Mouse (Mus musculus): ENCODE measurements around the gene Hist1h4d. TPM values are rescaled to one million over a fixed set of nuclear protein-coding genes. Genes with fewer than 3 reads are reported as not detected.
"Not testable (repeated sequence)": the region's sequence is repeated elsewhere in the genome, so short reads cannot be mapped to it uniquely, and the experiment has no call there.

Gene Hist1h4d
- polyA plus RNA-seq, 1 experiment: 2.7 TPM

DNA sequence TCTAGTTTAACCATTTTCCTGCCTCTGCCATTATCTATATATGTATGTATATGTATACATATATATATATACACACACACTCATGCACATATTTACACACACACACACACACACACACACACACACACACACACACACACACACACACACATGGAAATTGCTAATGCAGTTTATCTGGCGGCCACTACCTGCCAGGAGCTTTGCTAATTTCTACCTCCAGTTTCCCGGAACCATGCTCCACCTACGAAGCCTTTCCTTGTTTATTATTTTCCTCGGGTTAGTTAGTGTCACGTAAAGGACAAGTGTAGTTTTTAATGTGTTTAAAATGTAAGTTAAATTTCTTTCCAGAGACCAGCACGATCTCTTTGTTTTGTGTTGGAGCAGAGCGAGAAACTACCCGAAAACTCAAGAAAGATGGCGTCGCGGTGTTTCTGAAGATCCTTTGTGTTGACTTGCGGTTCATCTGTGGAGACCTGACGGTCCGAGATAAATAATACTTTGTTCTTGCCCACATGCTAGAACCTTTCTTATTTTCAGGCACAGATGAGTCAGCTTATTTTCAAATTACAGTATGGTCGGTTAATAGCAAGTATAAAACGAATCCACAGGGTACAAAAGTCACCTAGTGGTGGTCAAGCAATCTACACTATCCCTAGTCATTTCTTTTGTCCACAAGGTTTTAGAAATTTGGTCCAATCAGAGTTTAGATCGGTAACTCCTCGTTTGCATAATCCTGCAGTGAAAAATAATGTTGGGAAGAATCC lies 18.5 kb upstream of the Hist1h4d start:
- Histone ChIP-seq H3K27ac (ENCODE audit: control insufficient read depth, insufficient read depth, low read depth, low read length) (peak overlapping the region; percentile 75), H3K36me3 (ENCODE audit: control insufficient read depth, insufficient read depth, low read length) (no peaks in the 10 kb centered on the region), H3K27me3 (ENCODE audit: control insufficient read depth, insufficient read depth, low read length) (no peaks in the 10 kb centered on the region), H3K4me3 (ENCODE audit: control insufficient read depth, low read depth, low read length) (peak overlapping the region; percentile 34; the same call in 1 of the 2 replicates), H3K4me1 (ENCODE audit: control insufficient read depth, insufficient read depth, low read length) (peaks cover 4% of the 10 kb centered on the region)
- TF ChIP-seq CTCF (IDR thresholded peaks at IDR 0.05; ENCODE audit: control insufficient read depth, insufficient read depth, insufficient replicate concordance, low read depth, low read length): no peak
- no peak for TF ChIP-seq POLR2A (IDR thresholded peaks at IDR 0.05; ENCODE audit: control insufficient read depth, low read depth, low read length)

DNA sequence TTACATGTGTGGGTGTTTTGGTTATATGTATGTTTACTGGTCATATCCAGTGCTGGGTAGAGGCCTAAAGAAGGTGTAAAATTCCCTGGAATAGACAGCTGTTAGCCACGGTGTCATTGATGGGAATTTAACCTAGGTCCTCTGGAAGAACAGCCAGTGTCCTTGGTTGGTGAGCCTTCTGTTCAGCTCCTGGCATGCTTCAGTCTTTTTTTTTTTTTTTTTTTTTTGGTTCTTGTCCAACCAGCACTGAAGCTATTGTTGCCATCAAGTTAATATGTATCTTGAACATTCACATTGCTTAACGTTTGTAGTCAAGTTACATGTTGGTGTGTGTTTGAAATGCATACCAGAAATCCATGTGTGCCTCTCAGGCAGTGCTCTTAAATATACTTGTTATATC lies 16.9 kb upstream of the Hist1h4d start:
- Histone ChIP-seq H3K27ac (ENCODE audit: control insufficient read depth, insufficient read depth, low read depth, low read length) (no peak overlapping the region), H3K36me3 (ENCODE audit: control insufficient read depth, insufficient read depth, low read length) (no peaks in the 10 kb centered on the region), H3K27me3 (ENCODE audit: control insufficient read depth, insufficient read depth, low read length) (no peaks in the 10 kb centered on the region), H3K4me1 (ENCODE audit: control insufficient read depth, insufficient read depth, low read length) (peaks cover 4% of the 10 kb centered on the region), H3K4me3 (ENCODE audit: control insufficient read depth, low read depth, low read length) (no peak overlapping the region)
- no peak for TF ChIP-seq CTCF (IDR thresholded peaks at IDR 0.05; ENCODE audit: control insufficient read depth, insufficient read depth, insufficient replicate concordance, low read depth, low read length)
- TF ChIP-seq POLR2A (IDR thresholded peaks at IDR 0.05; ENCODE audit: control insufficient read depth, low read depth, low read length): no peak

DNA sequence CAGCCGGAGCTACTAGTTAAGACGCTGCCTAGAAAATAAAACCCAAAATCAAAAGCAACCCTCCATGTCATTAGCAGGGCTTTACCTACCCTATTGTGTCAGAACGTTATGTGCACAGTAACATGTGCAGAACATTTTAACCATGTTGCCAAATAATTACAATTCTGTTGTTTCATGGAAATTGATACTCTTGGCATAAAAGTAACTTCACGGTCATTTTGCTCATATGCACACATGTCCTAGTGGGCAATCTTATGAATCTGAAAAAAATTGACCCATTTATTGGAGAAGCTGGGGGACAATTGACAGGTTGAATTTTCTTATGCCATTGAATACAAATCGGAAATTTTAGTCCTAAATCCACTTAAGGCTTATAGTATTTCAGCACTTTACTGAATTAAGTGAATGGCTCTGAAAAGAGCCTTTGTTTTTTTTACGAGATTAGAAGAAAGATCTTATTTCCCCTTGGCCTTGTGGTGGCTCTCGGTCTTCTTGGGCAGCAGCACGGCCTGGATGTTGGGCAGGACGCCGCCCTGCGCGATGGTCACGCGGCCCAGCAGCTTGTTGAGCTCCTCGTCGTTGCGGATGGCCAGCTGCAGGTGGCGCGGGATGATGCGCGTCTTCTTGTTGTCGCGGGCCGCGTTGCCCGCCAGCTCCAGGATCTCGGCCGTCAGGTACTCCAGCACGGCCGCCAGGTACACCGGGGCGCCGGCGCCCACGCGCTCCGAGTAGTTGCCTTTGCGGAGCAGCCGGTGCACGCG lies 11.0 kb upstream of the Hist1h4d start:
- H3K4me1 ChIP-seq (ENCODE audit: control insufficient read depth, insufficient read depth, low read length); H3K36me3 ChIP-seq (ENCODE audit: control insufficient read depth, insufficient read depth, low read length); H3K27me3 ChIP-seq (ENCODE audit: control insufficient read depth, insufficient read depth, low read length): not testable (repeated sequence)
- peak overlapping the region; percentile 44 for H3K4me3 ChIP-seq (ENCODE audit: control insufficient read depth, low read depth, low read length)
- peak overlapping the region; percentile 62; the same call in 1 of the 2 replicates for H3K27ac ChIP-seq (ENCODE audit: control insufficient read depth, insufficient read depth, low read depth, low read length)

DNA sequence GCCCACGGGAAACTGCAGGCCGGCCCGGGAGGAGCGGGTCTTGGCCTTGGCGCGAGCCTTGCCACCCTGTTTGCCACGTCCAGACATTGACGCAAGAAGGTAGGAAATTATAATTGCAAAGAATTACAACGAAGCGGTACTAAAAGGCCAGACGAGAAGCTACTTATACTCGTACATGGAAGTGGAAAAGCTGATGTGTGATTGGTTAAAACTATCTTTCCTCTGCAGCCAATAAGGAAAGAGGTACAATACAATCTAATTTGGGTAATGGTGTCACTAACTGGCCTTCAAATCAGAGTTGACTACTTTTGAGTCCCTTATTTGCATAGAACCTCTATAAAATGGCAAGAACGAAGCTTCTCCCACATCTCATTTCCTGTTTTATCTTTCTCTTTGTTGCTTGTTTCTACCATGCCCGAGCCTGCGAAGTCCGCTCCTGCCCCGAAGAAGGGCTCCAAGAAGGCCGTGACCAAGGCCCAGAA lies 10.3 kb upstream of the Hist1h4d start, which contains the start of the genes Hist1h2ae and Hist1h2bg:
Hist1h2ae (minus strand) TSS at position 199 of the 482 bp plus-strand sequence.
Hist1h2bg (plus strand) TSS at position 375 of the 482 bp plus-strand sequence.
- Histone ChIP-seq H3K27ac (ENCODE audit: control insufficient read depth, insufficient read depth, low read depth, low read length) (peak within 1 kb of the TSS; percentile 62; the same call in 1 of the 2 replicates), H3K27me3 (ENCODE audit: control insufficient read depth, insufficient read depth, low read length) (no peaks in the 10 kb centered on the region), H3K36me3 (ENCODE audit: control insufficient read depth, insufficient read depth, low read length) (no peaks in the 10 kb centered on the region), H3K4me3 (ENCODE audit: control insufficient read depth, low read depth, low read length) (peak within 1 kb of the TSS; percentile 44), H3K4me1 (ENCODE audit: control insufficient read depth, insufficient read depth, low read length) (peaks cover 4% of the 10 kb centered on the region)
- TF ChIP-seq POLR2A (IDR thresholded peaks at IDR 0.05; ENCODE audit: control insufficient read depth, low read depth, low read length): no peak
- TF ChIP-seq CTCF (IDR thresholded peaks at IDR 0.05; ENCODE audit: control insufficient read depth, insufficient read depth, insufficient replicate concordance, low read depth, low read length): no peak

DNA sequence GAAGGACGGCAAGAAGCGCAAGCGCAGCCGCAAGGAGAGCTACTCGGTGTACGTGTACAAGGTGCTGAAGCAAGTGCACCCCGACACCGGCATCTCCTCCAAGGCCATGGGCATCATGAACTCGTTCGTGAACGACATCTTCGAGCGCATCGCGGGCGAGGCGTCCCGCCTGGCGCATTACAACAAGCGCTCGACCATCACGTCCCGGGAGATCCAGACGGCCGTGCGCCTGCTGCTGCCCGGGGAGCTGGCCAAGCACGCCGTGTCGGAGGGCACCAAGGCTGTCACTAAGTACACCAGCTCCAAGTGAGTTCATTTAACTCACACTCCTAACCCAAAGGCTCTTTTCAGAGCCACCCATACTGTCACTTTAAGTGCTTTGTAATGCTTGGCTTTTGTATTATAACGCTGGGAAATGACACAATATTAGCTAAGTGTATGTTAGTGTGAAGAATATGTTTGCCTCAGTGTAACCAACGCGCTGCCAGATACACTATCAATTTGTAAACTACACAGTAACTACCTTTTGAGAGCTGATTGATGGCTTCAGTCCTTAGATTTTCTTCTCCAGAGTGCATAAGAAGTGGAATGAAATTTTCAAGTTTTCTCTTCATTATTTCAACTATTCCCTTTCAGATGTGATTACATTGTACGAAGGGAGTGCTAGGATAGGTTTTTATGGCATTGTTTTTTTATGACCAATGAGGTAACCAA lies 9.7 kb upstream of the Hist1h4d start:
- not testable (repeated sequence) for H3K36me3 ChIP-seq (ENCODE audit: control insufficient read depth, insufficient read depth, low read length); H3K4me1 ChIP-seq (ENCODE audit: control insufficient read depth, insufficient read depth, low read length); H3K27ac ChIP-seq (ENCODE audit: control insufficient read depth, insufficient read depth, low read depth, low read length)

DNA sequence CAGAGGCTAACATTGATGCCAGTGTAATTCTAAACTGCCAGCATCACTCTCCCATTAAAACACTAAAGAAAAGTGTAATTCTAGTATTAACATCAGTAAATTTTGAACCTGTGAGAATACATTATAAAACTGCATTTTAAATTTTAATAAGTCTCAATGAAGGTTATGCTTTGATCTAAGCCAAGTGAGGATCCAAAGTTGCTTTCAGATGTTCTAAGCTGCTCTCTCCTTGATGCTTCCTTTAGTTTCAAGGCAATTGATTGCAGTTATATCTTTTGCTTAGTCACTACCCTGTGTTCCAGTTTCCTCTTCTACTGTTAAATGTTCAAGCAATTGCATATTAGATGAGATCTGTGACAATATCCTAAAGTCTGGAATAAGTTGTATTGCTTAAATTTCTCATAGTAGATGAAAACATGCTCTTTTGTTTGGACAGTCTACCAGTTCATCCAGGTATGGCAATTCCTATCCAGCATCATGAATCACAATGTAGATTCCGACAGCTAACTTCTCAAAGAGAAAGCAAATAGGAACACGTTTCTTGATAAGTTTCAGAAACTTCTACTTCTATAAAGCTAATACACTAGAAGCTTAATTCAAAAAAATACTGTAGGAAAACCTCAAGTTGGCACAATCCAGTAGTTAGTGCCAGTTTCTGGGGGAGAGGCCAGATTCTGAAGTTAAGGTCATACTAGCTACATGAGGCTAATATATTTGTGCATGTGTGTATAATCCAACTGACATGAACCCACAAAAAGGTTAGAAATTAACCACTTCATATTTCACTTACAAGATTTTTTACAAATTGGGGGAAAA lies 9.0 kb upstream of the Hist1h4d start:
- no peak overlapping the region for H3K27ac ChIP-seq (ENCODE audit: control insufficient read depth, insufficient read depth, low read depth, low read length)
- TF ChIP-seq POLR2A (IDR thresholded peaks at IDR 0.05; ENCODE audit: control insufficient read depth, low read depth, low read length) (no peak), CTCF (IDR thresholded peaks at IDR 0.05; ENCODE audit: control insufficient read depth, insufficient read depth, insufficient replicate concordance, low read depth, low read length) (no peak)
- H3K36me3 ChIP-seq (ENCODE audit: control insufficient read depth, insufficient read depth, low read length): no peaks in the 10 kb centered on the region
- no peak overlapping the region for H3K4me3 ChIP-seq (ENCODE audit: control insufficient read depth, low read depth, low read length)
- H3K4me1 ChIP-seq (ENCODE audit: control insufficient read depth, insufficient read depth, low read length): peaks cover 4% of the 10 kb centered on the region
- no peaks in the 10 kb centered on the region; the same call in 1 of the 2 replicates for H3K27me3 ChIP-seq (ENCODE audit: control insufficient read depth, insufficient read depth, low read length)

More for the DNA sequence above, 9.7 kb upstream of the Hist1h4d start:
- not testable (repeated sequence) for H3K4me3 ChIP-seq (ENCODE audit: control insufficient read depth, low read depth, low read length); H3K27me3 ChIP-seq (ENCODE audit: control insufficient read depth, insufficient read depth, low read length)

DNA sequence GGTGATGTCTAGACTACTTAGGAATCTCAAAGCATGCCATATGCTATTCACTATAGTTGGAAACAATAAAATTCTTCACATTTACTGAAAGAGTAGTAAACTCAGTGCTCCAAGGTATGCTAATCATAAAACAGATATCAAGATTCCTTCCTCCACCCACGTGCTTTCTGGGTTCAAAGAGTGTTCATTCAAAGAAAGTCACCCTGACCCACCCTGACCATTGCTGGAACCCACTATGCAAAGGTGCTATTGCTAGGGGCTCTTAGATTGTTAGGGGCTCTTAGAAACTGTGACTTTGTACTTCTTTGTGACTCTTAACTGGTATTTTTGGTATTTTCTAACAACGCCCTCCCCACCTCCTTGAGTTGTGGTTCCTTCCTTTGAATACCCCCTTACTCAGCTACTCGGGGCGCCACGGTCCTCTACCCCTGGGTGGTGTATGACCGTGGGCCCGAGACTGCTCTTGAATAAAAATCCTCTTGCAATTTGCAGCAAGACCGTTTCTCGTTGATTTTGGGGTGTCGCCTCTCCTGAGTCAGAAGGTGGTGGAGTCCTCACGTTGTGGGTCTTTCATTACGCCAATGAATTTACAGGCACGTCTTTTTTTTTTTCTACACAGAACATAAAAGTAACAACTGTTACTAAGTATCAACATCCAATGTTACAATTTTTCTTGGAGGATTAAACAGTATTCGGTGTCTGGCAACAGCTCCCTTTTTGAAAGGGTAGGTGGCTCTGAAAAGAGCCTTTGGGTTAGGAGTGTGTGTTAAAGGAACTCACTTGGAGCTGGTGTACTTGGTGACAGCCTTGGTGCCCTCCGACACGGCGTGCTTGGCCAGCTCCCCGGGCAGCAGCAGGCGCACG lies 8.1 kb upstream of the Hist1h4d start:
- not testable (repeated sequence) for H3K27me3 ChIP-seq (ENCODE audit: control insufficient read depth, insufficient read depth, low read length); H3K27ac ChIP-seq (ENCODE audit: control insufficient read depth, insufficient read depth, low read depth, low read length)

DNA sequence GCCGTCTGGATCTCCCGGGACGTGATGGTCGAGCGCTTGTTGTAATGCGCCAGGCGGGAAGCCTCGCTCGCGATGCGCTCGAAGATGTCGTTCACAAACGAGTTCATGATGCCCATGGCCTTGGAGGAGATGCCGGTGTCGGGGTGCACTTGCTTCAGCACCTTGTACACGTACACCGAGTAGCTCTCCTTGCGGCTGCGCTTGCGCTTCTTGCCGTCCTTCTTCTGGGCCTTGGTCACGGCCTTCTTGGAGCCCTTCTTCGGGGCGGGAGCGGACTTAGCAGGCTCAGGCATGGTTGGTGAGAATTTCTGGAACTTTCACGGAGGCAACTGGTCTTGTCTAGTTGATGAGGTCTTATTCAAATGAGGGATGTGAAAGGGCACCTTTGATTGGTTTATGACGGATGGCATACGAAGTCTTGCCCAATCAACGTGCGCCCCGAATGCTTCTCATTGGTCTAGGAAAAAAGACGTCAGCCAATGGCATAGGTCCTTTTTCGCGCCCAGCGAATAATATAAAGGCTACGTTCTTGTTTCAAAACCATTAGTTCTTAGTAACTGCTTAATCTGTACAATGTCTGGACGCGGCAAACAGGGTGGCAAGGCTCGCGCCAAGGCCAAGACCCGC lies 7.4 kb upstream of the Hist1h4d start, which contains the start of the genes Hist1h2bf and Hist1h2ad:
Hist1h2bf (minus strand) TSS at position 299 of the 627 bp plus-strand sequence.
Hist1h2ad (plus strand) TSS at position 484 of the 627 bp plus-strand sequence.
- H3K4me1 ChIP-seq (ENCODE audit: control insufficient read depth, insufficient read depth, low read length); H3K27me3 ChIP-seq (ENCODE audit: control insufficient read depth, insufficient read depth, low read length); H3K36me3 ChIP-seq (ENCODE audit: control insufficient read depth, insufficient read depth, low read length): not testable (repeated sequence)
- Histone ChIP-seq H3K27ac (ENCODE audit: control insufficient read depth, insufficient read depth, low read depth, low read length) (0 out of 2 replicates have a peak within 1 kb of the TSS, but pooled peaks have one; percentile 53), H3K4me3 (ENCODE audit: control insufficient read depth, low read depth, low read length) (peak within 1 kb of the TSS; percentile 62)

More for the DNA sequence above, 8.1 kb upstream of the Hist1h4d start:
- not testable (repeated sequence) for H3K36me3 ChIP-seq (ENCODE audit: control insufficient read depth, insufficient read depth, low read length); H3K4me1 ChIP-seq (ENCODE audit: control insufficient read depth, insufficient read depth, low read length); H3K4me3 ChIP-seq (ENCODE audit: control insufficient read depth, low read depth, low read length)

Measured in testis, adult 2 months (tissue).